Mouse (Mus musculus): ENCODE measurements at regions not wholly inside any gene's neighbourhood (a gene's known extent, or its start where the extent isn't known, plus 50 kb on each side); places are given as distances from the start of the nearest gene placed in this dataset.

- DNase-seq (ENCODE audit: low spot score), result no peak
These were observed 254.7 kb downstream of the Cxcl12 start for GRCm38 (mm10) chr6:117422846-117423573.

DNA sequence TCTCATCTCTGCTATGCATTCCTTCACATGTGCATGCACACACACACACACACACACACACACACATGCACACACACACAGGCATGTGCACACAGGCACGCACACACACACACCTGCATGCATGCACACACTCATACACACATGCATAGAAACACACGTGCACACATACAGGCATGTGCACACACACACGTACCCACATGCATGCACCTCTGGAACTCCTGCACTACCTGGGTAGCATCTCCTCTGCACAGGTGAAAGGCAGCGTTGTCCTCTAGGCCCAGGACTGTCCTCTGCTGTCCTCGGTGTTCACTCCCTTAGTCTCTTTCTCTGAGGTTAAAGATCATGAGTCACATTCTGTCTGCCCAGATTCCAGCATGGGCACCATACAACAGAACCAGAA lies 258.0 kb downstream of the Cxcl12 start:
- no peak for DNase-seq (ENCODE audit: low spot score)

DNA sequence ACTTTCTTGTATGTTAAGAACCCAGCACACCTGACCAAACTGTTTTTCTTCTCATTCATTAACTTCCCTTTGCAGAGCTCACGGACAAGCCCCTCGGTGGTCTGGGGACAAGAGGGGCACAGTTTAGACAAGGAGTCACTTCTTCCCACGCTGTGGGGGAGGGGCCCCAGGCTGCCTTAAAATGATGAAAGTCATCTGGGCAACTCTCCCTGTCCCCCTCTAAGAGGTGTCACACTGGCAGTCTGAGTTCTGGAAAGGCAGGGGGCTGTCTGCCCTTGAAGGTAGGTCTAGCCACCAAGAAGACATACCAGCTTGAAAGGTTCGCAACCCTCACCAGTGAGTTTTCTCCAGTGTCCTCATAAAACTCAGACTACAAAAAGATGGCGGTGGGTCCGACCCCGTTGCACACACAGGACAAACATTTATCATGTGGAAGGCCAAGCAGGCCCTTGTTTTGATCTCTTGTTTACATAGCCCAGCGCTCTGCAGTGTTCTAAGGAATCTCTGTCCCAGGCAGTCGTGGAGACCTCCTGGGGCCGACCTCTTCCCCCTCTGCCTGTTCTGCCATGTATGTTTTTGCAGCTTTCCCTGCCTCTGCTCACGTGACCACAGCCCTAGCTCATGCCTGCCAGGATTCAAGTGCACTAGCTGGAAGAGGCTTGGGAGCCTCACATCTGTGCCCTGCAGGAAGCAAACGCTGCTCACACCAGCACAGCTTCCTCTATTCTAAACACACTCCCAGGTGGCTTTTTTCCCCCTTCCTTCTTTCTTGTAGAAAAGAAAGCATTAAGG lies 259.2 kb downstream of the Cxcl12 start:
- DNase-seq (ENCODE audit: low spot score), result peak; percentile 74

DNA sequence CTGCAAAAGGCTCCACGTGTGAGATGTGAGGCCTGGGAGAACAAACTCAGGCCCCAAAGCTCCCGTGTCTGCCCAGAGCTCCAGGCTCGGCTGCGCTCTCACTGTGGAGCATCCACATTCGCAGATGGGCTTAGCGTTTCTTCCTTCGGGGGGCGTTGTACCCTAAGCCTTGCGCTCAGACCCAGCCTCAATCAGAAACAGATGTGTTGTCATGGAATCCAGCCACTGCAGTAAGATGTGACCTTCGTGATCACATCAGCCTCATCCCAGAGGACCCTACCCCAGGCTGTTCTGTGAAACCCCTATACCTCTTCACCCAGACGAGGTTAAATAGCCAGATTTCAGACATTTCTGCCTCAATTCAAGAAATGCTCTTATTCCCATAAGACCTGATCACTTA lies 260.1 kb downstream of the Cxcl12 start:
- peak; percentile 75 for DNase-seq (ENCODE audit: low spot score)

DNA sequence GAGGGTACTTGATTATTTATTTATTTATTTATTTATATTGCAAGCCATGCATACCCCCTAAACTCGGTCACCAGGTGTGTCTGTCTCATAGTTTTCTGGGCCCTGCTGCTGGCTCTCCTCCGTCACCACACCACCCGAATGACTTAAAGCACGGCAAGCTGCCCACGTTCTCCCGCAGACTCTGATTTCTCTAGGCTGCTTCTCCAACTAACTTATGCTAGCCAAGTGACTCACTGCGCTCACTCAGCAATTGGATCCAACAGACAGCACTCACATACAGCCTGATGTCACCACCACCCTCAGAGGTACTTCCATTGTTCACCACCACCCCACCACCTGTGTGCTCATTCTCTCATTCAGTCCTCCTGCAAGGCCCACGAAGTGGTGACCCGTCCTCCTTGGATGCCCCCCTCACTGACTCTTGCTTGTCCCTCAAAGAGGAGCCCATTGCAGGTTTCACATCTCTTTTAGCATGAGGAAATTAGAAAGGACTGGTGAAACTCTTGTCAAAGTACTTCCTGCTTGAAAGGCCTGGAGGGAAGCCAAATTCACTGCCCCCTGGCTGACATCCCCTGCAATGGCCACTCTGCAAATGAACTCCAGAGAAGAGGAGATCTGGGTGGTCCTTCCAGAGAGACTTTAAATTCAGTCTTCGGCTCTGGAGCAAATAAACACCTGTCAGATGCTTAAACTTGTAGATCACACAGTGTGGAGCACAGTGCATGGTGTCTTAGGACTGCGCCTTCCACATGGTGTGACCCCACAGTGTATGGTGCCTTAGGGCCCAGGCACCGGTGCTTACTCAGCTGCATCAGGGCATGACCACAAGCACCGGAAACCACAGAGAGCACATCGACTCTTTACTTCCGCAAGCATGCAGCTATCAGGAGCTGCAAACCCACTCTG lies 262.8 kb downstream of the Cxcl12 start:
- peak; percentile 65 for DNase-seq (ENCODE audit: low spot score)

DNA sequence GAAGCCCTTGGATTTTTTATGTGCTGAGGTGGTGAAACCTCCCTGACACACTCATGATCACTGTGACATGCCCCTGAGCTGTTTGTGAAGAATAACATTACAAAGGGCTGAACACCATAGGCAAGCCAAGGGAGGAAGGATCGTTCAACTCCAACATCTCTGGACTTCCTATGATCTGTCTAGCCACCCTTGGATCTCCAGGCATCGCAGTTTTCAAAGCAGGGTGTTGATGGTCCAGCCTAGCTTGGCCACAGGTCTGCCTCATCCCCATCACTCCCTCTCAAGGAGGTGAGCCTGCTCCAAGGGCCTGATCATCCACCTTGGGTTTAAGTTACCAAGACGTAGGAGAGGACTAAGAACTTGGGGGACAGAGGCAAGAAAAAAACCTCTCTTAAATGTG lies 268.5 kb downstream of the Cxcl12 start:
- no peak for DNase-seq (ENCODE audit: low spot score)

- DNase-seq (ENCODE audit: low spot score), result no peak
These were observed 269.2 kb downstream of the Cxcl12 start for GRCm38 (mm10) chr6:117437411-117438101.

- DNase-seq (ENCODE audit: low spot score), result no peak
These were observed 280.3 kb downstream of the Cxcl12 start for GRCm38 (mm10) chr6:117448652-117449051.

GRCm38 (mm10) chr6:117451001-117451400 lies 282.7 kb downstream of the Cxcl12 start:
- DNase-seq (ENCODE audit: low spot score), result no peak

DNA sequence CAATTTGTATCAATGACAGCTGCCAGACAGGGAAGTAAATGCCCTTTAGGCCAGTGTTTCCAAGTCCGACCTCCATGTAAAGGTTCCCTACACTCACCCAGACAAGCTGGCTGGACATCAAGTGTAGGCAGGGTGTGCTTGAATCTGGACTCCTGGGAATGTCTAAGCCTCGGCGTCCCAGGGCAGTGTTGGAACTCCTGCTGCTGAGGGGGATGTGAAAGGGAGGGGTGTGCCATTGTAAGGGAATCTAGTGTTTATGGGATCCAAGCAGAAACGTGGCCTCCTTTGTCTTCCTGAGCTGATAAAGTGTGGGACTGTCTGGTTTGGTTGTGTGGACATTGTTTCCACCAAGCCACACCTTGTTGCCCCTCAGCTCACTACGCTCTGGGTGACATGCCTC lies 291.9 kb downstream of the Cxcl12 start:
- no peak for DNase-seq (ENCODE audit: low spot score)

DNA sequence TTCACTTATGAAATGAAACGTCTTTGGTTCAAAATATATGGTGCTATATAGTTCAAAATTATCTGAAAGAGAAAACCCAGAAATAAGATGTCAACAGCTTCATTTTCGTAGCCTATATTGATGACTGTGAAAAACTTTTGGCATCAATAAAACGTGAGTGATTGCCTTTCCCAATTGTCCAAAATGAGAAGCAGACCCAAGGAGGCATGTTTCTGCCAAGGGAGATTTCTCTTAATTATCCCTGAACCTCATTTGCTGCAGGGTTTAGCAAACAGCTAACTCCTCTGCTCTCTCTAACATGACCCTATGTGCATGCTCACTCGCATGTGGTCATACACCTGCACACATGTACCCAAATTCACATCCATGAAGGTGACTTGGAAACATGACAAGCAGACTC lies 296.8 kb downstream of the Cxcl12 start:
- no peak for DNase-seq (ENCODE audit: low spot score)

GRCm38 (mm10) chr6:117465606-117466174 lies 297.4 kb downstream of the Cxcl12 start:
- DNase-seq (ENCODE audit: low spot score), result peak; percentile 25

DNA sequence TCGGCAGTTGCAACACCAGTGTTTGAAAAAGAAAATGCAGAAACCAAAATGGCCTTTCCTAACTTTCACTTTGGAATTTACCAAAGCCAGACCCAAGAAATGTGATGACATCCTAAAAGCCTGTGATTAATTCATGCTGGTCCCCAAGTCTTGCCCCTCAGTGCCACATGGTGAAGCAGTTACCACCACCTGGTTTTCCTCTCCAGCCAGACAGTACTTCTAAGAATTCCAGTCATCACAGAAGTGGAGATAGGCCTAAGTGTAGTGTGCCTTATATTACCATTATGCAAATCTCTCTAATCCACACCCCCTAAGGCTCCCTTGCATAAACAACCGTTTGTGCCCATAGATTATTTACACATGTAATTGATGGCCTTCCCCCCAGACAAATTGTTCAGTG lies 311.0 kb downstream of the Cxcl12 start:
- DNase-seq (ENCODE audit: low spot score), result peak; percentile 51

GRCm38 (mm10) chr6:117480396-117480795 lies 312.1 kb downstream of the Cxcl12 start:
- DNase-seq (ENCODE audit: low spot score), result no peak

DNA sequence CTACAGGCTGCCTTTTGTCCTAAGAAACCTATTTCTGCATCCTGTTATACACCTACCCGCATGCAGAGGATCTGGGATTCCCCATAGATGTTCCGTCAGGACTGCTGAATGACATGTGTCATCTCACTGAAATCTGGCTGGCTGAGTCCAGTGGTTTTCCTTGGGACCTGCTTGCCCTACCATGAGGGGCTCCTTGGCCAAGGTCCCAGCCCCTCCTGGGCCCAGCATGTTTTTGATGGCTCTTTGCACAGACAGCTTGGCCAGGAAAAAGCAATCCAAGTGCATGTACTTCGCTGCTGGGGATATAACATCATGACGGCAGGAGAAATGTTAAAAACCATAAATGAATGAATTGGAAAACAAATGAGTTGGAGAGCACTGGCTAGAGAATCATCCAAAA lies 320.8 kb downstream of the Cxcl12 start:
- no peak for DNase-seq (ENCODE audit: low spot score)

- DNase-seq (ENCODE audit: low spot score), result no peak
These were observed 321.5 kb downstream of the Cxcl12 start for GRCm38 (mm10) chr6:117489761-117490396.

GRCm38 (mm10) chr6:117494971-117495370 lies 326.6 kb downstream of the Cxcl12 start:
- no peak for DNase-seq (ENCODE audit: low spot score)

GRCm38 (mm10) chr6:117497337-117497736 lies 329.0 kb downstream of the Cxcl12 start:
- DNase-seq (ENCODE audit: low spot score), result no peak

- DNase-seq (ENCODE audit: low spot score), result no peak
These were observed 329.6 kb downstream of the Cxcl12 start for GRCm38 (mm10) chr6:117497904-117498303.

- DNase-seq (ENCODE audit: low spot score), result no peak
These were observed 334.0 kb downstream of the Cxcl12 start for GRCm38 (mm10) chr6:117502346-117502745.

GRCm38 (mm10) chr6:117504771-117505170 lies 336.2 kb upstream of the Zfp637 start:
- peak; percentile 23 for DNase-seq (ENCODE audit: low spot score)

Data from embryo, embryonic 10.5 days (tissue).